Mouse (Mus musculus) neural tube, embryonic 13.5 days (tissue): ENCODE results near the gene Galnt16. TPM values are rescaled to one million over a fixed set of nuclear protein-coding genes. Genes with fewer than 3 reads are reported as not detected.

Source experiments
- ATAC-seq: fragments of 200-750 bp; cut with Nextera tagmentation; 2 replicates; pipeline ENCODE4 v1.8.0; 2017; ENCODE audit warnings: low read depth, mild to moderate bottlenecking, moderate TSS enrichment, moderate library complexity
- H3K27ac ChIP-seq: fragments of 300-500 bp; sonication (generic); replicated peaks from 2 replicates; pipeline ENCODE4 v1.5.1; 2015; ENCODE audit warnings: moderate library complexity, mild to moderate bottlenecking, inconsistent platforms
- H3K27me3 ChIP-seq: fragments of 300-500 bp; sonication (generic); 2 replicates; pipeline ENCODE4 v1.6.1; 2015; ENCODE audit warnings: mild to moderate bottlenecking, inconsistent platforms
- H3K36me3 ChIP-seq: fragments of 300-500 bp; sonication (generic); 2 replicates; pipeline ENCODE4 v1.6.1; 2015; ENCODE audit warnings: mild to moderate bottlenecking, inconsistent platforms
- H3K4me1 ChIP-seq: fragments of 300-500 bp; sonication (generic); replicated peaks from 2 replicates; pipeline ENCODE4 v1.6.1; 2015; ENCODE audit warnings: inconsistent platforms
- H3K4me2 ChIP-seq: fragments of 300-500 bp; sonication (generic); 2 replicates; pipeline ENCODE4 v1.6.1; 2015; ENCODE audit warnings: inconsistent platforms, mild to moderate bottlenecking, moderate library complexity
- H3K4me3 ChIP-seq: fragments of 300-500 bp; sonication (generic); 2 replicates; pipeline ENCODE4 v1.5.1; 2015; ENCODE audit warnings: mild to moderate bottlenecking, inconsistent platforms
- H3K9ac ChIP-seq: fragments of 300-500 bp; sonication (generic); 2 replicates; pipeline ENCODE4 v1.6.1; 2015; ENCODE audit warnings: moderate library complexity, mild to moderate bottlenecking, inconsistent platforms
- H3K9me3 ChIP-seq: fragments of 300-500 bp; sonication (generic); 2 replicates; pipeline ENCODE4 v1.6.1; 2016; ENCODE audit warnings: inconsistent platforms
- WGBS: fragments of 180-500 bp; shearing (Covaris S2); methylation state at CpG from one replicate; pipeline ENCODE4 v1.1.7; 2015; 5-methylcytosine and 5-hydroxymethylcytosine counted together
- polyA plus RNA-seq: library from polyadenylated mRNA; unstranded; fragments of >200 nt; fragmentation: Nextera tagmentation; extraction: Ambion mirVana; gene quantifications from 2 replicates; pipeline ENCODE4 v1.2.1, GENCODE M21; 2015

The Galnt16 gene
- polyA plus RNA-seq, 1 experiment from 2014 or later: 27.9 TPM

- Histone ChIP-seq H3K9ac (peak overlapping the region; percentile 97), H3K36me3 (peaks cover 36% of the 10 kb centered on the region), H3K4me2 (peak overlapping the region; percentile 97), H3K4me1 (peaks cover 55% of the 10 kb centered on the region), H3K4me3 (peak overlapping the region; percentile 96), H3K27ac (peak overlapping the region; percentile 91; the same call in 1 of the 2 replicates), H3K9me3 (no peaks in the 10 kb centered on the region), H3K27me3 (no peaks in the 10 kb centered on the region)
- ATAC-seq: no peak
- 11% methylated on average over 18 of the region's 18 CpGs for WGBS
These were observed 126.4 kb downstream of the Galnt16 start for GRCm38 (mm10) chr12:80644506-80644868.

- Histone ChIP-seq H3K27me3 (no peaks in the 10 kb centered on the region), H3K27ac (no peak overlapping the region), H3K36me3 (peaks cover 23% of the 10 kb centered on the region), H3K4me2 (peak overlapping the region; percentile 97), H3K9me3 (no peaks in the 10 kb centered on the region), H3K4me1 (peaks cover 55% of the 10 kb centered on the region), H3K9ac (peak overlapping the region; percentile 53), H3K4me3 (peak overlapping the region; percentile 96; the same call in 1 of the 2 replicates)
- no peak for ATAC-seq
- WGBS: 95% methylated on average over 3 of the region's 3 CpGs
These were observed 128.3 kb downstream of the Galnt16 start for GRCm38 (mm10) chr12:80646377-80646776.

GRCm38 (mm10) chr12:80653951-80654658 is 136.0 kb downstream of the Galnt16 start:
- ATAC-seq: no peak
- H3K36me3 ChIP-seq: 0 out of 2 replicates have a peak, but pooled peaks cover 6% of the 10 kb centered on the region
- no peak overlapping the region for H3K4me2 ChIP-seq
- no peak overlapping the region for H3K4me3 ChIP-seq
- H3K9ac ChIP-seq: no peak overlapping the region
- peaks cover under 1% of the 10 kb centered on the region; the same call in 1 of the 2 replicates for H3K4me1 ChIP-seq
- no peak overlapping the region for H3K27ac ChIP-seq
- H3K9me3 ChIP-seq: no peaks in the 10 kb centered on the region
- whole genome bisulfite sequencing: 91% methylated on average over 7 of the region's 7 CpGs
- no peaks in the 10 kb centered on the region for H3K27me3 ChIP-seq

GRCm38 (mm10) chr12:80654659-80655025 is 136.6 kb downstream of the Galnt16 start:
- no peak overlapping the region for H3K27ac ChIP-seq
- 91% methylated on average over 3 of the region's 3 CpGs for WGBS
- H3K4me2 ChIP-seq: no peak overlapping the region
- H3K9ac ChIP-seq: no peak overlapping the region
- no peaks in the 10 kb centered on the region; the same call in 1 of the 2 replicates for H3K4me1 ChIP-seq
- no peaks in the 10 kb centered on the region for H3K9me3 ChIP-seq
- no peak overlapping the region for H3K4me3 ChIP-seq
- no peaks in the 10 kb centered on the region for H3K27me3 ChIP-seq
- H3K36me3 ChIP-seq: 0 out of 2 replicates have a peak, but pooled peaks cover 5% of the 10 kb centered on the region
- no peak for ATAC-seq

- WGBS: 90% methylated on average over 6 of the region's 6 CpGs
- no peaks in the 10 kb centered on the region for H3K27me3 ChIP-seq
- no peaks in the 10 kb centered on the region for H3K9me3 ChIP-seq
These were observed 140.6 kb downstream of the Galnt16 start for GRCm38 (mm10) chr12:80658661-80659060.

GRCm38 (mm10) chr12:80662322-80662721 is 144.2 kb downstream of the Galnt16 start:
- no peak overlapping the region for H3K4me3 ChIP-seq
- H3K9me3 ChIP-seq: no peaks in the 10 kb centered on the region
- H3K27me3 ChIP-seq: no peaks in the 10 kb centered on the region
- ATAC-seq: no peak
- H3K4me1 ChIP-seq: no peaks in the 10 kb centered on the region; the same call in 1 of the 2 replicates
- peaks cover 30% of the 10 kb centered on the region for H3K36me3 ChIP-seq
- 94% methylated on average over 10 of the region's 10 CpGs for WGBS
- no peak overlapping the region for H3K27ac ChIP-seq
- H3K9ac ChIP-seq: no peak overlapping the region
- no peak overlapping the region for H3K4me2 ChIP-seq

More at GRCm38 (mm10) chr12:80658661-80659060, 140.6 kb downstream of the Galnt16 start:
- no peak overlapping the region for H3K4me3 ChIP-seq
- no peaks in the 10 kb centered on the region; the same call in 1 of the 2 replicates for H3K4me1 ChIP-seq
- H3K9ac ChIP-seq: no peak overlapping the region
- no peak overlapping the region for H3K4me2 ChIP-seq
- no peak for ATAC-seq
- H3K36me3 ChIP-seq: peaks cover 15% of the 10 kb centered on the region
- H3K27ac ChIP-seq: no peak overlapping the region

GRCm38 (mm10) chr12:80663935-80664334 is 145.9 kb downstream of the Galnt16 start:
- Histone ChIP-seq H3K4me2 (no peak overlapping the region), H3K27me3 (no peaks in the 10 kb centered on the region), H3K9me3 (no peaks in the 10 kb centered on the region), H3K9ac (no peak overlapping the region), H3K27ac (no peak overlapping the region), H3K4me1 (no peaks in the 10 kb centered on the region; the same call in 1 of the 2 replicates), H3K4me3 (no peak overlapping the region), H3K36me3 (peaks cover 42% of the 10 kb centered on the region)
- ATAC-seq: no peak
- WGBS: 91% methylated on average over 2 of the region's 2 CpGs

- no peak overlapping the region for H3K4me3 ChIP-seq
- no peak overlapping the region for H3K9ac ChIP-seq
- no peak overlapping the region for H3K4me2 ChIP-seq
- no peaks in the 10 kb centered on the region for H3K27me3 ChIP-seq
- no peaks in the 10 kb centered on the region for H3K9me3 ChIP-seq
- no peak for ATAC-seq
- 96% methylated on average over 2 of the region's 2 CpGs for WGBS
- H3K27ac ChIP-seq: no peak overlapping the region
- H3K4me1 ChIP-seq: no peaks in the 10 kb centered on the region
- peaks cover 38% of the 10 kb centered on the region for H3K36me3 ChIP-seq
These were observed 150.3 kb downstream of the Galnt16 start for GRCm38 (mm10) chr12:80668391-80668790.

- Histone ChIP-seq H3K27me3 (no peaks in the 10 kb centered on the region), H3K4me1 (no peaks in the 10 kb centered on the region), H3K9me3 (no peaks in the 10 kb centered on the region), H3K9ac (no peak overlapping the region), H3K27ac (no peak overlapping the region), H3K36me3 (peaks cover 55% of the 10 kb centered on the region), H3K4me2 (no peak overlapping the region), H3K4me3 (no peak overlapping the region)
- 0 out of 2 replicates have a peak, but pooled peaks have one; percentile 36 for ATAC-seq
- 23% methylated on average over 3 of the region's 3 CpGs for WGBS
These were observed 155.1 kb downstream of the Galnt16 start for GRCm38 (mm10) chr12:80673170-80673569.

Other genes with a start within 250 kb of the Galnt16 start
- 22.8 and 24.2 TPM in 2 replicates for gene Dcaf5, start 81.7 kb upstream of the Galnt16 start, polyA plus RNA-seq
- 47.7 and 51.4 TPM in 2 replicates for gene Exd2, start 55.2 kb upstream of the Galnt16 start, polyA plus RNA-seq
- gene Slc39a9, start 125.6 kb downstream of the Galnt16 start, polyA plus RNA-seq: 22.0 and 22.6 TPM in 2 replicates
- 296 and 300 TPM in 2 replicates for gene Erh, start 126.1 kb downstream of the Galnt16 start, polyA plus RNA-seq
- 7.1 and 7.4 TPM in 2 replicates for gene Plekhd1, start 174.3 kb downstream of the Galnt16 start, polyA plus RNA-seq
- 2.8 and 2.9 TPM in 2 replicates for gene Ccdc177, start 242.4 kb downstream of the Galnt16 start, polyA plus RNA-seq